Mouse (Mus musculus): ENCODE results near the gene Gm28038. TPM values are rescaled to one million over a fixed set of nuclear protein-coding genes. Genes with fewer than 3 reads are reported as not detected.

Gm28038 gene
- total RNA-seq, 1 experiment, result not detected

GRCm38 (mm10) chr2:30257699-30258460 is 23.0 kb upstream of the Gm28038 start:
- TF ChIP-seq ZNF384 (IDR thresholded peaks at IDR 0.05; ENCODE audit: low read depth, low read length) (no peak), CHD2 (IDR thresholded peaks at IDR 0.05; ENCODE audit: low read depth, low read length) (no peak), ZC3H11A (IDR thresholded peaks at IDR 0.05; ENCODE audit: borderline replicate concordance, low read depth, low read length) (no peak), MAFK (IDR thresholded peaks at IDR 0.05; ENCODE audit: insufficient read depth, low read depth, low read length) (no peak), HCFC1 (IDR thresholded peaks at IDR 0.05; ENCODE audit: borderline replicate concordance, insufficient read depth, low read length) (no peak)
- Histone ChIP-seq H3K36me3 (ENCODE audit: control insufficient read depth, insufficient read depth, low read length, poor library complexity, severe bottlenecking) (peaks cover 32% of the 10 kb centered on the region), H3K27ac (ENCODE audit: insufficient read depth, low read depth, low read length, poor library complexity, severe bottlenecking) (no peak overlapping the region), H3K4me1 (ENCODE audit: control insufficient read depth in 2 of 2, insufficient read depth in 2 of 2, low read length in 2 of 2, poor library complexity in 1 of 2) (peaks cover 0 to 5% of the 10 kb centered on the region in 2 experiments; a peak in 1 of 4 replicates), H3K9ac (ENCODE audit: insufficient read depth, low read depth, low read length, poor library complexity, severe bottlenecking) (no peak overlapping the region), H3K9me3 (ENCODE audit: control insufficient read depth, insufficient read depth, low read depth, low read length) (no peaks in the 10 kb centered on the region), H3K4me3 (ENCODE audit: insufficient read depth in 1 of 2, low read depth in 1 of 2, low read length in 2 of 2, poor library complexity in 1 of 2, severe bottlenecking in 1 of 2) (no peak overlapping the region)
- no peak for DNase-seq (ENCODE audit: low read depth, low spot score)
- in situ Hi-C loops (cut with MboI; ENCODE audit: low sequenced_read_pairs in 2 of 2, unreplicated experiment in 2 of 2), result no loop called here

DNA sequence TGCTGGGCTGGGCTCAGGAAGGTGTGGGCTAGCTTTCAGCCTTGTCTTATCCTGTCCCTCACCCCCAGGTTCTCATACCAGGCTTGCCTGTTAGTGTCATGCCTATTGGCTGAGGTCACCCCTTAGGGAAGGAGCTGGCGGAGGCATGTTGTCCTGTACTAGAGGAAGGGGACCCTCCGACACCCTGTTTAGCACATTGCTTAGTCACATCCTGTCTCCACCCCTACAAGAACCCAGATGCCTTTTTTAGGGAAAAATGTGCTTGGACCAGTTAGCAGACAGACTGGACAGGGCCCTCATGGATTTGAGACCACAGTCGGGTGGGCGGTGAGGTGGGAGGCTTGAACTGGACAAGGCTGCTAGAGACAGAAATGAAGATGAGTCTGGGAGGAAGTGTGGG is 22.2 kb upstream of the Gm28038 start:
- Histone ChIP-seq H3K4me1 (ENCODE audit: control insufficient read depth in 2 of 2, insufficient read depth in 2 of 2, low read length in 2 of 2, poor library complexity in 1 of 2) (peaks cover 0 to 8% of the 10 kb centered on the region in 2 experiments; a peak in 1 of 4 replicates), H3K9me3 (ENCODE audit: control insufficient read depth, insufficient read depth, low read depth, low read length) (no peaks in the 10 kb centered on the region), H3K9ac (ENCODE audit: insufficient read depth, low read depth, low read length, poor library complexity, severe bottlenecking) (no peak overlapping the region), H3K27ac (ENCODE audit: insufficient read depth, low read depth, low read length, poor library complexity, severe bottlenecking) (no peak overlapping the region), H3K4me3 (ENCODE audit: insufficient read depth in 1 of 2, low read depth in 1 of 2, low read length in 2 of 2, poor library complexity in 1 of 2, severe bottlenecking in 1 of 2) (no peak overlapping the region), H3K36me3 (ENCODE audit: control insufficient read depth, insufficient read depth, low read length, poor library complexity, severe bottlenecking) (peaks cover 37% of the 10 kb centered on the region)
- TF ChIP-seq ZNF384 (IDR thresholded peaks at IDR 0.05; ENCODE audit: low read depth, low read length), result no peak
- no peak for TF ChIP-seq CHD2 (IDR thresholded peaks at IDR 0.05; ENCODE audit: low read depth, low read length)
- no peak for TF ChIP-seq HCFC1 (IDR thresholded peaks at IDR 0.05; ENCODE audit: borderline replicate concordance, insufficient read depth, low read length)
- in situ Hi-C loops (cut with MboI; ENCODE audit: low sequenced_read_pairs in 2 of 2, unreplicated experiment in 2 of 2), result no loop called here
- DNase-seq (ENCODE audit: low read depth, low spot score), result no peak

- Histone ChIP-seq H3K36me3 (ENCODE audit: control insufficient read depth, insufficient read depth, low read length, poor library complexity, severe bottlenecking) (peaks cover 37% of the 10 kb centered on the region), H3K4me1 (ENCODE audit: control insufficient read depth in 2 of 2, insufficient read depth in 2 of 2, low read length in 2 of 2, poor library complexity in 1 of 2) (peaks cover 0 to 10% of the 10 kb centered on the region in 2 experiments; a peak in 2 of 4 replicates), H3K4me3 (ENCODE audit: insufficient read depth in 1 of 2, low read depth in 1 of 2, low read length in 2 of 2, poor library complexity in 1 of 2, severe bottlenecking in 1 of 2) (no peak overlapping the region), H3K9ac (ENCODE audit: insufficient read depth, low read depth, low read length, poor library complexity, severe bottlenecking) (no peak overlapping the region), H3K27ac (ENCODE audit: insufficient read depth, low read depth, low read length, poor library complexity, severe bottlenecking) (no peak overlapping the region), H3K9me3 (ENCODE audit: control insufficient read depth, insufficient read depth, low read depth, low read length) (no peaks in the 10 kb centered on the region)
- no peak for DNase-seq (ENCODE audit: low read depth, low spot score)
- TF ChIP-seq CHD2 (IDR thresholded peaks at IDR 0.05; ENCODE audit: low read depth, low read length) (no peak), HCFC1 (IDR thresholded peaks at IDR 0.05; ENCODE audit: borderline replicate concordance, insufficient read depth, low read length) (no peak), ZNF384 (IDR thresholded peaks at IDR 0.05; ENCODE audit: low read depth, low read length) (no peak), ZC3H11A (IDR thresholded peaks at IDR 0.05; ENCODE audit: borderline replicate concordance, low read depth, low read length) (no peak)
- in situ Hi-C loops (cut with MboI; ENCODE audit: low sequenced_read_pairs in 2 of 2, unreplicated experiment in 2 of 2), result no loop called here
These were observed 21.4 kb upstream of the Gm28038 start for GRCm38 (mm10) chr2:30259131-30260064.

GRCm38 (mm10) chr2:30261064-30261736 is 19.6 kb upstream of the Gm28038 start:
- in situ Hi-C loops (cut with MboI; ENCODE audit: low sequenced_read_pairs in 2 of 2, unreplicated experiment in 2 of 2), result no loop called here
- TF ChIP-seq ZC3H11A (IDR thresholded peaks at IDR 0.05; ENCODE audit: borderline replicate concordance, low read depth, low read length) (no peak), ZNF384 (IDR thresholded peaks at IDR 0.05; ENCODE audit: low read depth, low read length) (no peak), HCFC1 (IDR thresholded peaks at IDR 0.05; ENCODE audit: borderline replicate concordance, insufficient read depth, low read length) (no peak), MAFK (IDR thresholded peaks at IDR 0.05; ENCODE audit: insufficient read depth, low read depth, low read length) (no peak), CHD2 (IDR thresholded peaks at IDR 0.05; ENCODE audit: low read depth, low read length) (no peak)

More at GRCm38 (mm10) chr2:30261064-30261736, 19.6 kb upstream of the Gm28038 start:
- no peak overlapping the region for H3K4me3 ChIP-seq (ENCODE audit: insufficient read depth in 1 of 2, low read depth in 1 of 2, low read length in 2 of 2, poor library complexity in 1 of 2, severe bottlenecking in 1 of 2)
- H3K4me1 ChIP-seq (ENCODE audit: control insufficient read depth in 2 of 2, insufficient read depth in 2 of 2, low read length in 2 of 2, poor library complexity in 1 of 2), result peaks cover 6 to 27% of the 10 kb centered on the region in 2 experiments; a peak in 3 of 4 replicates
- no peak overlapping the region for H3K9ac ChIP-seq (ENCODE audit: insufficient read depth, low read depth, low read length, poor library complexity, severe bottlenecking)
- peaks cover 25% of the 10 kb centered on the region for H3K36me3 ChIP-seq (ENCODE audit: control insufficient read depth, insufficient read depth, low read length, poor library complexity, severe bottlenecking)
- DNase-seq (ENCODE audit: low read depth, low spot score), result no peak
- H3K9me3 ChIP-seq (ENCODE audit: control insufficient read depth, insufficient read depth, low read depth, low read length), result no peaks in the 10 kb centered on the region
- no peak overlapping the region for H3K27ac ChIP-seq (ENCODE audit: insufficient read depth, low read depth, low read length, poor library complexity, severe bottlenecking)

All from ES-E14 (cell line).